8 mouse cellular contexts compared by ENCODE assay signal in genomic region chr9:41229225-41229582, GRCm38 (mm10).
A peak's percentile ranks its signal among the peaks of the same experiment; 100 is the strongest.
DNase-seq lines count a peak whose midpoint lies in the region; ATAC-seq and TF ChIP-seq lines count a peak whose summit lies in the region.

No protein-coding gene starts in this region.

- H3K27me3 ChIP-seq in heart, embryonic 10.5 days (ENCODE audit: insufficient read depth, poor library complexity, severe bottlenecking): no peaks in the 10 kb centered on the region
- H3K27me3 ChIP-seq in thymus, adult 2 months (ENCODE audit: control insufficient read depth, insufficient read depth, low read length): no peaks in the 10 kb centered on the region
- H3K27me3 ChIP-seq in liver, embryonic 11.5 days (replicated peaks; ENCODE audit: control insufficient read depth, insufficient read depth, low read length): no peaks in the 10 kb centered on the region
- no peaks in the 10 kb centered on the region for H3K27me3 ChIP-seq in stomach, embryonic 16.5 days (ENCODE audit: control insufficient read depth, insufficient read depth, low read length)

- no peaks in the 10 kb centered on the region for H3K9me3 ChIP-seq in heart, embryonic 10.5 days
- no peaks in the 10 kb centered on the region for H3K9me3 ChIP-seq in liver, embryonic 11.5 days (ENCODE audit: control insufficient read depth, low read length)
- no peaks in the 10 kb centered on the region for H3K9me3 ChIP-seq in stomach, embryonic 16.5 days (replicated peaks; ENCODE audit: control insufficient read depth, low read length)

- TF ChIP-seq POLR2A in thymus, adult 2 months (IDR thresholded peaks at IDR 0.05; ENCODE audit: control insufficient read depth, extremely low read depth, insufficient read depth, low read length, poor library complexity): no peak

- TF ChIP-seq CTCF in thymus, adult 2 months (IDR thresholded peaks at IDR 0.05; ENCODE audit: borderline replicate concordance, control insufficient read depth, extremely low read depth, insufficient read depth, low read length, poor library complexity): no peak

- no peaks in the 10 kb centered on the region for H3K36me3 ChIP-seq in heart, embryonic 10.5 days
- H3K36me3 ChIP-seq in thymus, adult 2 months (ENCODE audit: control insufficient read depth, insufficient read depth, low read length): no peaks in the 10 kb centered on the region
- no peaks in the 10 kb centered on the region for H3K36me3 ChIP-seq in liver, embryonic 11.5 days (ENCODE audit: control insufficient read depth, insufficient read depth, low read length)
- H3K36me3 ChIP-seq in stomach, embryonic 16.5 days (ENCODE audit: control insufficient read depth, insufficient read depth, low read length): no peaks in the 10 kb centered on the region

- no peak for ATAC-seq in liver, embryonic 11.5 days (replicated peaks; ENCODE audit: low FRiP score)
- no peak; the same call in 1 of the 2 replicates for ATAC-seq in stomach, embryonic 16.5 days (ENCODE audit: insufficient read depth, low FRiP score)

- intact Hi-C loops in heart, postnatal 14 days (cut with DNase I): loop anchor here (2.0 to 10.0 kb wide), 3 partner anchors 162 to 1046 kb away; no protein-coding TSS in a partner anchor
- intact Hi-C loops in gastrocnemius, postnatal 14 days (cut with DNase I; ENCODE audit: low total_unique reads): loop anchor here (5.0 to 10.0 kb wide), 4 partner anchors 148 to 723 kb away; no protein-coding TSS in a partner anchor

- H3K9ac ChIP-seq in liver, embryonic 11.5 days (ENCODE audit: low read depth, low read length): peak overlapping the region; percentile 47
- H3K9ac ChIP-seq in stomach, embryonic 16.5 days (ENCODE audit: low read length): peak overlapping the region; percentile 83

- no peak for DNase-seq in heart, embryonic 10.5 days (ENCODE audit: low spot score)
- no peak for DNase-seq in heart, postnatal 14 days
- DNase-seq in thymus, adult 2 months: no peak
- no peak for DNase-seq in thymus, postnatal 25 days
- no peak for DNase-seq in liver, embryonic 11.5 days (ENCODE audit: low spot score)
- DNase-seq in gastrocnemius, postnatal 14 days: no peak
- no peak for DNase-seq in embryo, embryonic 10.5 days (ENCODE audit: low spot score)

- peak overlapping the region; percentile 93 for H3K27ac ChIP-seq in heart, embryonic 10.5 days
- H3K27ac ChIP-seq in thymus, adult 2 months (ENCODE audit: control insufficient read depth, insufficient read depth, low read length): no peak overlapping the region
- H3K27ac ChIP-seq in liver, embryonic 11.5 days (ENCODE audit: low read depth, low read length): peak overlapping the region; percentile 56; the same call in 1 of the 2 replicates
- H3K27ac ChIP-seq in stomach, embryonic 16.5 days (ENCODE audit: low read length): peak overlapping the region; percentile 80

- peak overlapping the region; percentile 62 for H3K4me3 ChIP-seq in heart, embryonic 10.5 days
- peak overlapping the region; percentile 92 for H3K4me3 ChIP-seq in thymus, adult 2 months (ENCODE audit: control insufficient read depth, insufficient read depth, low read length)
- peak overlapping the region; percentile 49 for H3K4me3 ChIP-seq in liver, embryonic 11.5 days (ENCODE audit: low read depth, low read length)
- peak overlapping the region; percentile 51 for H3K4me3 ChIP-seq in stomach, embryonic 16.5 days (replicated peaks; ENCODE audit: low read length)

- peaks cover 16% of the 10 kb centered on the region for H3K4me1 ChIP-seq in heart, embryonic 10.5 days
- H3K4me1 ChIP-seq in thymus, adult 2 months (replicated peaks; ENCODE audit: control insufficient read depth, insufficient read depth, low read length): peaks cover 4% of the 10 kb centered on the region
- H3K4me1 ChIP-seq in liver, embryonic 11.5 days (replicated peaks; ENCODE audit: control insufficient read depth, insufficient read depth, low read length): no peaks in the 10 kb centered on the region; the same call in none of the 2 replicates
- H3K4me1 ChIP-seq in stomach, embryonic 16.5 days (ENCODE audit: control insufficient read depth, insufficient read depth, low read length): 0 out of 2 replicates have a peak, but pooled peaks cover 6% of the 10 kb centered on the region

- peak overlapping the region; percentile 64 for H3K4me2 ChIP-seq in liver, embryonic 11.5 days
- H3K4me2 ChIP-seq in stomach, embryonic 16.5 days (ENCODE audit: low read depth, low read length): peak overlapping the region; percentile 68

- 10% methylated on average over 5 of the region's 5 CpGs for WGBS in heart, embryonic 10.5 days
- 40% methylated on average over 5 of the region's 5 CpGs for WGBS in thymus, adult 2 months
- 15% methylated on average over 5 of the region's 5 CpGs for WGBS in liver, embryonic 11.5 days
- WGBS in stomach, embryonic 16.5 days: 9% methylated on average over 5 of the region's 5 CpGs
